Mouse (Mus musculus): ENCODE data around the gene Sptb. TPM values are rescaled to one million over a fixed set of nuclear protein-coding genes. Genes with fewer than 3 reads are reported as not detected.

Sptb gene
- polyA plus RNA-seq, 1 experiment, result 25.7 TPM

GRCm38 (mm10) chr12:76676477-76676876 is 33.9 kb downstream of the Sptb start:
- Histone ChIP-seq H3K27me3 (replicated peaks) (no peaks in the 10 kb centered on the region), H3K36me3 (replicated peaks; ENCODE audit: low read length) (no peaks in the 10 kb centered on the region), H3K4me1 (peaks cover 63% of the 10 kb centered on the region), H3K9me3 (peaks cover 4% of the 10 kb centered on the region; the same call in 1 of the 2 replicates), H3K4me3 (replicated peaks) (peak overlapping the region; percentile 81)
- TF ChIP-seq FLI1 (IDR thresholded peaks at IDR 0.05; ENCODE audit: low read length), result no peak
- TF ChIP-seq GATA1 (IDR thresholded peaks at IDR 0.05; ENCODE audit: borderline replicate concordance, low read length), result no peak

- Histone ChIP-seq H3K9me3 (peaks cover 4% of the 10 kb centered on the region; the same call in 1 of the 2 replicates), H3K27me3 (replicated peaks) (no peaks in the 10 kb centered on the region), H3K4me3 (replicated peaks) (no peak overlapping the region), H3K4me1 (peaks cover 72% of the 10 kb centered on the region), H3K36me3 (replicated peaks; ENCODE audit: low read length) (no peaks in the 10 kb centered on the region)
- TF ChIP-seq GATA1 (IDR thresholded peaks at IDR 0.05; ENCODE audit: borderline replicate concordance, low read length) (no peak), FLI1 (IDR thresholded peaks at IDR 0.05; ENCODE audit: low read length) (no peak)
These were observed 35.0 kb downstream of the Sptb start for GRCm38 (mm10) chr12:76675364-76675763.

- TF ChIP-seq GATA1 (IDR thresholded peaks at IDR 0.05; ENCODE audit: borderline replicate concordance, low read length) (no peak), FLI1 (IDR thresholded peaks at IDR 0.05; ENCODE audit: low read length) (no peak)
These were observed 36.5 kb downstream of the Sptb start for GRCm38 (mm10) chr12:76673794-76674222.

GRCm38 (mm10) chr12:76672008-76672407 is 38.3 kb downstream of the Sptb start:
- peaks cover 4% of the 10 kb centered on the region; the same call in 1 of the 2 replicates for H3K9me3 ChIP-seq
- TF ChIP-seq FLI1 (IDR thresholded peaks at IDR 0.05; ENCODE audit: low read length) (no peak), GATA1 (IDR thresholded peaks at IDR 0.05; ENCODE audit: borderline replicate concordance, low read length) (no peak)
- no peaks in the 10 kb centered on the region for H3K36me3 ChIP-seq (replicated peaks; ENCODE audit: low read length)
- H3K4me1 ChIP-seq, result peaks cover 78% of the 10 kb centered on the region
- H3K4me3 ChIP-seq (replicated peaks), result no peak overlapping the region
- H3K27me3 ChIP-seq (replicated peaks), result no peaks in the 10 kb centered on the region

More at GRCm38 (mm10) chr12:76673794-76674222, 36.5 kb downstream of the Sptb start:
- Histone ChIP-seq H3K27me3 (replicated peaks) (no peaks in the 10 kb centered on the region), H3K4me1 (peaks cover 80% of the 10 kb centered on the region), H3K9me3 (peaks cover 4% of the 10 kb centered on the region; the same call in 1 of the 2 replicates), H3K36me3 (replicated peaks; ENCODE audit: low read length) (no peaks in the 10 kb centered on the region), H3K4me3 (replicated peaks) (peak overlapping the region; percentile 65)

GRCm38 (mm10) chr12:76670533-76671086 is 39.7 kb downstream of the Sptb start:
- no peak overlapping the region for H3K4me3 ChIP-seq (replicated peaks)
- H3K4me1 ChIP-seq, result peaks cover 72% of the 10 kb centered on the region

GRCm38 (mm10) chr12:76669956-76670530 is 40.3 kb downstream of the Sptb start:
- Histone ChIP-seq H3K4me3 (replicated peaks) (no peak overlapping the region), H3K36me3 (replicated peaks; ENCODE audit: low read length) (no peaks in the 10 kb centered on the region), H3K27me3 (replicated peaks) (no peaks in the 10 kb centered on the region)

More at GRCm38 (mm10) chr12:76670533-76671086, 39.7 kb downstream of the Sptb start:
- Histone ChIP-seq H3K36me3 (replicated peaks; ENCODE audit: low read length) (no peaks in the 10 kb centered on the region), H3K9me3 (no peaks in the 10 kb centered on the region), H3K27me3 (replicated peaks) (no peaks in the 10 kb centered on the region)
- no peak for TF ChIP-seq FLI1 (IDR thresholded peaks at IDR 0.05; ENCODE audit: low read length)
- no peak for TF ChIP-seq GATA1 (IDR thresholded peaks at IDR 0.05; ENCODE audit: borderline replicate concordance, low read length)

GRCm38 (mm10) chr12:76668654-76669419 is 41.5 kb downstream of the Sptb start:
- H3K4me3 ChIP-seq (replicated peaks), result no peak overlapping the region
- no peaks in the 10 kb centered on the region for H3K36me3 ChIP-seq (replicated peaks; ENCODE audit: low read length)

More at GRCm38 (mm10) chr12:76669956-76670530, 40.3 kb downstream of the Sptb start:
- no peak for TF ChIP-seq FLI1 (IDR thresholded peaks at IDR 0.05; ENCODE audit: low read length)
- no peak for TF ChIP-seq GATA1 (IDR thresholded peaks at IDR 0.05; ENCODE audit: borderline replicate concordance, low read length)
- Histone ChIP-seq H3K9me3 (no peaks in the 10 kb centered on the region), H3K4me1 (peaks cover 70% of the 10 kb centered on the region)

GRCm38 (mm10) chr12:76651788-76652345 is 58.5 kb downstream of the Sptb start:
- peaks cover 46% of the 10 kb centered on the region for H3K36me3 ChIP-seq (replicated peaks; ENCODE audit: low read length)

More at GRCm38 (mm10) chr12:76668654-76669419, 41.5 kb downstream of the Sptb start:
- peaks cover 70% of the 10 kb centered on the region for H3K4me1 ChIP-seq
- TF ChIP-seq FLI1 (IDR thresholded peaks at IDR 0.05; ENCODE audit: low read length) (no peak), GATA1 (IDR thresholded peaks at IDR 0.05; ENCODE audit: borderline replicate concordance, low read length) (no peak)
- peaks cover 2% of the 10 kb centered on the region for H3K27me3 ChIP-seq (replicated peaks)
- no peaks in the 10 kb centered on the region for H3K9me3 ChIP-seq

More at GRCm38 (mm10) chr12:76651788-76652345, 58.5 kb downstream of the Sptb start:
- Histone ChIP-seq H3K27me3 (replicated peaks) (peaks cover 5% of the 10 kb centered on the region), H3K4me3 (replicated peaks) (no peak overlapping the region), H3K9me3 (peaks cover 27% of the 10 kb centered on the region), H3K4me1 (peaks cover 23% of the 10 kb centered on the region)
- TF ChIP-seq GATA1 (IDR thresholded peaks at IDR 0.05; ENCODE audit: borderline replicate concordance, low read length) (no peak), FLI1 (IDR thresholded peaks at IDR 0.05; ENCODE audit: low read length) (no peak)
